Mouse (Mus musculus) WW6 (cell line): ENCODE results near the gene Rtn3.
"Not testable (repeated sequence)": the region's sequence is repeated elsewhere in the genome, so short reads cannot be mapped to it uniquely, and the experiment has no call there.

ENCODE experiments used
- DNase-seq: peaks from one replicate; pipeline ENCODE4 v3.0.0-alpha.2; 2013; ENCODE audit warnings: low read depth, low spot score

The Rtn3 gene

GRCm38 (mm10) chr19:7482599-7483511 lies at the start of gene Rtn3:
TSS of gene Rtn3 (minus strand) at chr19:7483281.
- peak; percentile 95 for DNase-seq

GRCm38 (mm10) chr19:7531906-7532305 lies 48.8 kb upstream of the Rtn3 start:
- DNase-seq, result no peak

GRCm38 (mm10) chr19:7528639-7529428 lies 45.8 kb upstream of the Rtn3 start:
- no peak for DNase-seq

- no peak for DNase-seq
Measured at GRCm38 (mm10) chr19:7524879-7525278, 41.8 kb upstream of the Rtn3 start.

DNA sequence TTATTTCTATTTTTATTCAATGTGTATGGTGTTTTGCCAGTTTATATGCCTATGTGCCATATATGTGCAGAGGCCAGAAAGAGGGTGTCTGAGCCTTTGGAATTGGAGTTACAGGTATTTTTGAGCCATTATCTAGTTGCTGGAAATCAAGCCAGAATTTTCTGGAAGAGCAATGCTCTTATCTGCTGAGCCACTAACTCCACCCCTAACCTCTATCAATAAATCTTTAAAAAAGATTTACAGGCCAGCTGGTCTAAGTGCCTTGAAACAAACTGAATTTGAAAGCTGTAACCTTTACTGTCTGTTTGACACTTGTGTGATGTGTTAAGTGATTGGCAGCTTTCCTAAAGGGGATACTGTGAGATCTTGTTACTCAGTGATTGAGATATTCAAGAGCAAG lies 40.7 kb upstream of the Rtn3 start:
- DNase-seq, result no peak

GRCm38 (mm10) chr19:7523292-7523691 lies 40.2 kb upstream of the Rtn3 start:
- no peak for DNase-seq

GRCm38 (mm10) chr19:7522856-7523255 lies 39.8 kb upstream of the Rtn3 start:
- no peak for DNase-seq

GRCm38 (mm10) chr19:7521619-7522018 lies 38.5 kb upstream of the Rtn3 start:
- DNase-seq, result no peak

GRCm38 (mm10) chr19:7516437-7516836 lies 33.4 kb upstream of the Rtn3 start:
- DNase-seq, result no peak

DNA sequence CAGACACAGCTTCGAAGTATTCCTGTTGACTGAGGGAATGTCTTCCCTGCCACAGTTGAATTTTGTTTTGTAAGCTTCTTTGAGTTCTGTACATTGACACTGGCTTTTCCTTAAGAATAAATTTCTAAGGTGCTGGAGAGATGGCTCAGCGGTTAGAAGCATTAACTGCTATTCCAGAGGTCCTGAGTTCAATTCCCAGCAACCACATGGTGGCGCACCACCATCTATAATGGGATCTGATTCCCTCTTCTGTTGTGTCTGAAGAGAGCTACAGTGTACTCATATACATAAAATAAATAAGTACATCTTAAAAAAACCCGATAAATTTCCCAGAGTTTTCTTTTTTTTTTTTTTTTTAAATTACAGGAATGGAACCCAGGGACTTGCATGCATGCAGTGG lies 24.9 kb upstream of the Rtn3 start:
- DNase-seq, result no peak

- no peak for DNase-seq
Measured at GRCm38 (mm10) chr19:7506321-7506720, 23.2 kb upstream of the Rtn3 start.

DNA sequence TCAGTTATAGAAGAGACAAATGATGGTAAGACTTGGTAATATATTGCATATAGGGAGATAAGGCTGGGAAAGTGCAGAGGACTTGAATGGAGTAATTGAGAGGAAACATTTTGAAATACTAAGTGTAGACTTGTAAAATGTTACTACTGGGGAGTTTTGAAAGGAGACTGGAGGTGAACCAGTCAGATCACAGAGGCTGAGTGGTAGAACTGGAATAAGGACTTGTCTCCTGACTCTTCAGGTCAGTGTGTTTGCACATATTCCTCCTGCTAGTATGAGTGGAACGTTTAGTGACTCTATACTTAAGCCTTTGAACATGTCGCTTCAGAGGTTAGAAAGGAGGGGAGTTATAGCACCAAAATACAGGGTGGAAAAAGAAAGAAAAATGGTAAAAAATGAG lies 19.4 kb upstream of the Rtn3 start:
- DNase-seq, result no peak

- DNase-seq, result no peak
Measured at GRCm38 (mm10) chr19:7500701-7501100, 17.6 kb upstream of the Rtn3 start.

DNA sequence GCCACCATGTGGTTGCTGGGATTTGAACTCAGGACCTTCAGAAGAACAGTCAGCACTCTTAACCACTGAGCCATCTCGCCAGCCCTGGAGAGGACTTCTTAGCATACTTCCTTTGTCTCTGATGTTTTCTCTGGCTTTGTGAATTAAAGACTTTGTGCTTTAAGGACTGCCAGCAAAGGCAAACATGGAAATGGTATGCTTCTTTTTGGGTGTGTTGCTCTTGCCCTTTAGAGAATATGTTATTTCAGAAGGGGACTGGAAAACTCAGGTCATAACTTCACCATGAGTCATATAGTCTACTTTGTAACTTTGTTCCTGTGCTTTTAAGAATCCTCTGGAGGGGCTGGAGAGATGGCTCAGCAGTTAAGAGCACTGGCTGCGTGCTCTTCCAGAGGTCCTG lies 15.7 kb upstream of the Rtn3 start:
- DNase-seq, result no peak

DNA sequence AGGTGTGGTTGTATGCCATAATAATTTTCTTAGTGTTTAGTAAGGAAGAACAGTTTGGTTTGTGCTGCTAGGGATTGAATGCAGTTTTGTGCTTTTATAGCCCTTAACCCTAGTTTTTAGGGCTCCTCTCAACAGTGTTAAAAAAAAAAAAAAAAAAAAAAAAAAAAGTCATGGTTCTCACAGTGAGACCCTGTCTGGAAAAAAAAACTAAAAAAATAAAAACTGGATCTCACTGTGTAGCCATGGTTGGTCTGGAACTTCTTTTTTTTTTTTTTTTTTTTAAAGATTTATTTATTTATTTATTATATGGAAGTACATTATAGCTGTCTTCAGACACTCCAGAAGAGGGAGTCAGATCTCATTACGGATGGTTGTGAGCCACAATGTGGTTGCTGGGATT lies 13.0 kb upstream of the Rtn3 start:
- not testable (repeated sequence) for DNase-seq

DNA sequence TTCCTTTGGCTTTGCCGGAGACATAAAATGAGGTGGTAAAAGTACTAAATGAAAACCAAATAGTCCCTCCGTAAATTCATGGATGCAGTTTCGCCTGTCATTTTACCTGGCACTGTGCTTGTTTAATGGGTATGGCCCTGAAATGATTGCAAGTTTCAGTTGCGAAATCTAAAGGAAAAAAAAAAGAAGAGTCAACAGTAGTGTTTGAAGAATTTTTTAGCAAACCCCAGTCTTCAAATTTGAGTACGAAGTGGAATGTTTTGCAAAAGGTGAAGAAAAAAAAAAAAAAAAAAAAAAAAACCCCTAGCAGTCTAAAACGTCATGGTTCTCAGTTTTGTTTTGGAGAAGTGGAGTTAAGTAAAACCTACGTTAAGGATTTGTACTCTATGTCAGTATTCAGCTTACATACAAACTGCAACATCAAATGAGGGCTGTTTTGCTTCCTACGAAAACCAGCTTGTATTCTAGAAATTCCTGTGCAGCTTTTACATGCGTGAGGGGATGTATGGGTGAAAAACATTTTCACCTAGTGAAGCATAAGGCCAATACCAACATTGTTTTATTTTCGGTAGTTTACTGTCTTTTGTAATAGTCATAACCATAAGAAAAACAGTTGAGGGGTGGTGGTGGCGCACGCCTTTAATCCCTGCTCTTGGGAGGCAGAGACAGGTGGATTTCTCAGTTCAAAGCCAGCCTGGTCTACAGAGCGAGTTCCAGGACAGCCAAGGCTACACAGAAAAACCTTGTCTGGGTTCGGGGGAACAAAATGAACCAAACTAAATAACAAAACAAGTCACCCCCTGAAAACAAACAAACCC lies 12.3 kb upstream of the Rtn3 start:
- no peak for DNase-seq

DNA sequence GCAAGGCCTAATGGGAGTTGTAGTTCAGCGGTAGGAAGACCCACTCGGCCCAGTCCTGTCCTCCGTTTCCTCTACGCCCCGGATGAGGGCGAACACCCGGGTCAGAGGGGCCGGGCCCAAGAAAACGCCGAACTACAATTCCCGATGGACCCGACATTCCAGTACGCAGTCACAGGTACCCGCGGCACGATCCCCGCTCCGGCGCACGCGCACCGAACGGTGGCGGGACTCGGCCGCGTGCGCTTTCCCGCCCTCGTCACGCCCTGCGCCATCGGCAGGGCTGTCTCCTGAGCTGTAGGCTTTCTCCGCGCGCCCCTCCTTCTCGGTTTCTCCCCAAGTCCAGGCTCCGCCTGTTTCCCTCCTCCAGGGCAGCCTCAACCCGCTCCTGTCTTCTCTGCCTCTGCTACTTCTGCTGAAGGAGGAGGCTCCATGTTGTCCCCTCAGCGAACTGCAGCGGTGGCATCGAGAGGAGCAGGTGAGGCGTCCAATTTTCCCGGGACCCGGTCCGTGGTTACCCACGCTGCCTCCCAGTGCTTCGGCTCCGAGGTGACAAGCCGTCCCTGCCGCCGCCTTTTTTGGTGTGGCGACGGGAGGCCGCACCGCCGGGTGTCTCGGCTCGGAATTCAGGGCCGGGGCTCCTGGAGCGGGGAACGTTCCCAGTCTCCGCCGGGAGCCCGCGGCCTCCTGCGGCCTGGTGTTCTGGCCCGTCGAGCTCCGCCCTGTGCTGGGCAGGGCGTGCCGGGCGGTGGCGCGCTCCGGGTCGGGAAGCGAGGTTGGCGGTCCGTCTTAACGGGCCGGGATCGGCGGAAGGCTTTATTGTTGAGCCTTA lies 11.3 kb upstream of the Rtn3 start:
- DNase-seq, result peak; percentile 90

GRCm38 (mm10) chr19:7493352-7494186 lies 10.5 kb upstream of the Rtn3 start, which contains the start of gene Atl3:
TSS of gene Atl3 (plus strand) at chr19:7494040.
- no peak for DNase-seq

GRCm38 (mm10) chr19:7492682-7493081 lies 9.6 kb upstream of the Rtn3 start:
- DNase-seq, result no peak

- no peak for DNase-seq
Measured at GRCm38 (mm10) chr19:7491960-7492359, 8.9 kb upstream of the Rtn3 start.
